Mouse (Mus musculus): ENCODE data around the gene Vmn2r24.
"Not testable (repeated sequence)": the region's sequence is repeated elsewhere in the genome, so short reads cannot be mapped to it uniquely, and the experiment has no call there.

Gene Vmn2r24

GRCm38 (mm10) chr6:123778579-123778978 lies at the start of gene Vmn2r24:
Gene Vmn2r24, plus strand, starts transcription at chr6:123778879.
- no peak for DNase-seq

- DNase-seq, result no peak
Observed at GRCm38 (mm10) chr6:123770031-123770430, 8.6 kb upstream of the Vmn2r24 start.

GRCm38 (mm10) chr6:123784857-123785256 lies 6.2 kb downstream of the Vmn2r24 start:
- DNase-seq, result no peak

- no peak for DNase-seq
Observed at GRCm38 (mm10) chr6:123793746-123794145, 15.1 kb downstream of the Vmn2r24 start.

GRCm38 (mm10) chr6:123810291-123810690 lies 31.6 kb downstream of the Vmn2r24 start:
- DNase-seq, result not testable (repeated sequence)

- DNase-seq, result no peak
Observed at GRCm38 (mm10) chr6:123819951-123820350, 41.3 kb downstream of the Vmn2r24 start.

GRCm38 (mm10) chr6:123853363-123853762 lies 74.7 kb downstream of the Vmn2r24 start, which contains the start of gene Vmn2r25:
Gene Vmn2r25, minus strand, starts transcription at chr6:123853463.
- DNase-seq, result not testable (repeated sequence)
